Mouse (Mus musculus) myocyte (in vitro differentiated cells): Measurements from ENCODE around the gene Trpm1. TPM values are rescaled to one million over a fixed set of nuclear protein-coding genes. Genes with fewer than 3 reads are reported as not detected.

Experiments used
- H3K27me3 ChIP-seq: one replicate; pipeline ENCODE4 v1.6.1; 2011; ENCODE audit not compliant: control insufficient read depth, insufficient read depth, insufficient read length
- H3K36me3 ChIP-seq: one replicate; pipeline ENCODE4 v1.6.1; 2011; ENCODE audit not compliant: control insufficient read depth, insufficient read depth
- H3K4me2 ChIP-seq: one replicate; pipeline ENCODE4 v1.6.1; 2011; ENCODE audit warnings: low read depth, control low read depth
- H3K4me3 ChIP-seq: one replicate; pipeline ENCODE4 v1.5.1; 2011; ENCODE audit warnings: mild to moderate bottlenecking, control low read depth, moderate library complexity
- H3K79me2 ChIP-seq: one replicate; pipeline ENCODE4 v1.6.1; 2011; ENCODE audit not compliant: control insufficient read depth, insufficient read depth
- H3ac ChIP-seq: one replicate; pipeline ENCODE4 v1.6.1; 2011; ENCODE audit not compliant: control insufficient read depth, insufficient read length
- CEBPB ChIP-seq: IDR thresholded peaks from 2 replicates; pipeline ENCODE4 v1.6.1; 2011; ENCODE audit warnings: mild to moderate bottlenecking, moderate library complexity; ENCODE audit not compliant: poor library complexity, insufficient read depth, severe bottlenecking
- E2F4 ChIP-seq: IDR thresholded peaks from one replicate; pipeline ENCODE4 v1.6.1; 2011; ENCODE audit warnings: mild to moderate bottlenecking, control low read depth, moderate library complexity; ENCODE audit not compliant: insufficient read depth
- MAX ChIP-seq: IDR thresholded peaks from one replicate; pipeline ENCODE4 v1.6.1; 2011; ENCODE audit warnings: low read depth, mild to moderate bottlenecking, control low read depth
- MYOD1 ChIP-seq, 3 experiments: IDR thresholded peaks; one replicate each; pipeline ENCODE4 v1.6.1; 2011; ENCODE audit warnings: control low read depth in 2 of 3, low read depth in 2 of 3, mild to moderate bottlenecking in 2 of 3, moderate library complexity in 1 of 3; ENCODE audit not compliant: insufficient read length in 2 of 3, control insufficient read depth in 1 of 3
- MYOG ChIP-seq, 3 experiments: IDR thresholded peaks; one replicate each; pipeline ENCODE4 v1.6.1; 2011; ENCODE audit warnings: control low read depth in 2 of 3, low read depth in 2 of 3, mild to moderate bottlenecking in 2 of 3; ENCODE audit not compliant: insufficient read length in 2 of 3, control insufficient read depth in 1 of 3, insufficient read depth in 1 of 3
- POLR2A ChIP-seq: IDR thresholded peaks from one replicate; pipeline ENCODE4 v1.6.1; 2011; ENCODE audit warnings: low read depth, mild to moderate bottlenecking, control low read depth, moderate library complexity; ENCODE audit not compliant: insufficient read length
- POLR2AphosphoS2 ChIP-seq: IDR thresholded peaks from one replicate; pipeline ENCODE4 v1.6.1; 2011; ENCODE audit warnings: low read depth, control low read depth; ENCODE audit not compliant: insufficient read length
- REST ChIP-seq: IDR thresholded peaks from one replicate; pipeline ENCODE4 v1.6.1; 2011; ENCODE audit warnings: mild to moderate bottlenecking, control low read depth, moderate library complexity; ENCODE audit not compliant: insufficient read depth, insufficient read length
- SRF ChIP-seq: IDR thresholded peaks from one replicate; pipeline ENCODE4 v1.6.1; 2011; ENCODE audit warnings: low read depth; ENCODE audit not compliant: control insufficient read depth, insufficient read length
- TCF12 ChIP-seq: IDR thresholded peaks from one replicate; pipeline ENCODE4 v1.6.1; 2011; ENCODE audit warnings: mild to moderate bottlenecking, control low read depth; ENCODE audit not compliant: poor library complexity, insufficient read depth, severe bottlenecking
- TCF3 ChIP-seq: IDR thresholded peaks from one replicate; pipeline ENCODE4 v1.6.1; 2011; ENCODE audit warnings: low read depth, control low read depth; ENCODE audit not compliant: insufficient read length
- USF1 ChIP-seq: IDR thresholded peaks from one replicate; pipeline ENCODE4 v1.6.1; 2011; ENCODE audit warnings: low read depth, mild to moderate bottlenecking, control low read depth, moderate library complexity
- polyA plus RNA-seq: library from polyadenylated mRNA; unstranded; fragments of >200 nt; fragmentation: generic; extraction: Trizol; gene quantifications from one replicate; pipeline ENCODE4 v1.2.1, GENCODE M21; 2012; ENCODE audit warnings: missing spikeins

Trpm1 gene
- polyA plus RNA-seq, 1 experiment, result 0.17 TPM

- no peak overlapping the region for H3ac ChIP-seq
- H3K36me3 ChIP-seq, result no peaks in the 10 kb centered on the region
- TF ChIP-seq MAX, result no peak
- no peak for TF ChIP-seq CEBPB
- TF ChIP-seq POLR2A, result no peak
- TF ChIP-seq TCF3, result no peak
- no peak for TF ChIP-seq SRF
- no peak for TF ChIP-seq TCF12
- no peak for TF ChIP-seq USF1
- TF ChIP-seq MYOG (IDR thresholded peaks at IDR 0.05; ENCODE audit: control insufficient read depth in 1 of 3, insufficient read depth in 1 of 3, insufficient read length in 2 of 3, low read depth in 2 of 3), result no peak
- TF ChIP-seq MYOD1 (IDR thresholded peaks at IDR 0.05; ENCODE audit: control insufficient read depth in 1 of 3, insufficient read length in 2 of 3, low read depth in 2 of 3), result no peak
- no peak for TF ChIP-seq REST
- no peak for TF ChIP-seq E2F4
- TF ChIP-seq POLR2AphosphoS2, result no peak
- no peaks in the 10 kb centered on the region for H3K27me3 ChIP-seq
- H3K79me2 ChIP-seq, result no peaks in the 10 kb centered on the region
- H3K4me3 ChIP-seq, result no peak overlapping the region
- no peak overlapping the region for H3K4me2 ChIP-seq
Observed at GRCm38 (mm10) chr7:64159056-64159542, 5.5 kb downstream of the Trpm1 start.

- Histone ChIP-seq H3ac (no peak overlapping the region), H3K4me2 (no peak overlapping the region), H3K36me3 (no peaks in the 10 kb centered on the region), H3K79me2 (no peaks in the 10 kb centered on the region), H3K4me3 (no peak overlapping the region), H3K27me3 (no peaks in the 10 kb centered on the region)
- TF ChIP-seq E2F4 (no peak), TCF3 (no peak), MYOD1 (IDR thresholded peaks at IDR 0.05; ENCODE audit: control insufficient read depth in 1 of 3, insufficient read length in 2 of 3, low read depth in 2 of 3) (no peak), TCF12 (no peak), SRF (no peak), POLR2A (no peak), POLR2AphosphoS2 (no peak), MYOG (IDR thresholded peaks at IDR 0.05; ENCODE audit: control insufficient read depth in 1 of 3, insufficient read depth in 1 of 3, insufficient read length in 2 of 3, low read depth in 2 of 3) (no peak), USF1 (no peak), MAX (no peak), REST (no peak), CEBPB (no peak)
Observed at GRCm38 (mm10) chr7:64159612-64160591, 6.3 kb downstream of the Trpm1 start.

GRCm38 (mm10) chr7:64160737-64161470 is 7.3 kb downstream of the Trpm1 start:
- no peaks in the 10 kb centered on the region for H3K79me2 ChIP-seq
- H3K27me3 ChIP-seq, result no peaks in the 10 kb centered on the region
- TF ChIP-seq MYOD1 (IDR thresholded peaks at IDR 0.05; ENCODE audit: control insufficient read depth in 1 of 3, insufficient read length in 2 of 3, low read depth in 2 of 3) (no peak), SRF (no peak), USF1 (no peak), TCF3 (no peak), POLR2A (no peak)
- no peaks in the 10 kb centered on the region for H3K36me3 ChIP-seq
- H3ac ChIP-seq, result no peak overlapping the region
- no peak overlapping the region for H3K4me2 ChIP-seq
- H3K4me3 ChIP-seq, result no peak overlapping the region

GRCm38 (mm10) chr7:64161990-64162389 is 8.4 kb downstream of the Trpm1 start:
- H3ac ChIP-seq, result no peak overlapping the region
- no peaks in the 10 kb centered on the region for H3K27me3 ChIP-seq
- no peak overlapping the region for H3K4me3 ChIP-seq
- H3K4me2 ChIP-seq, result no peak overlapping the region
- H3K36me3 ChIP-seq, result no peaks in the 10 kb centered on the region
- no peaks in the 10 kb centered on the region for H3K79me2 ChIP-seq
- TF ChIP-seq MYOG (IDR thresholded peaks at IDR 0.05; ENCODE audit: control insufficient read depth in 1 of 3, insufficient read depth in 1 of 3, insufficient read length in 2 of 3, low read depth in 2 of 3) (peak; percentile 95 to 99 (median 98)), MYOD1 (IDR thresholded peaks at IDR 0.05; ENCODE audit: control insufficient read depth in 1 of 3, insufficient read length in 2 of 3, low read depth in 2 of 3) (peak; percentile 49 to 97 (median 93)), SRF (no peak), TCF12 (peak; percentile 82), POLR2A (no peak), TCF3 (peak; percentile 95)
